Mouse (Mus musculus) heart, postnatal 0 days (tissue): Measurements from ENCODE around the gene Hivep2.

Source experiments
- CTCF ChIP-seq: IDR thresholded peaks from 2 replicates; pipeline ENCODE4 v1.5.1; 2016; ENCODE audit warnings: antibody characterized with exemption, control low read depth, low read depth
- EP300 ChIP-seq: IDR thresholded peaks from 2 replicates; pipeline ENCODE4 v1.6.1; 2016; ENCODE audit warnings: antibody characterized with exemption, low read depth

DNA sequence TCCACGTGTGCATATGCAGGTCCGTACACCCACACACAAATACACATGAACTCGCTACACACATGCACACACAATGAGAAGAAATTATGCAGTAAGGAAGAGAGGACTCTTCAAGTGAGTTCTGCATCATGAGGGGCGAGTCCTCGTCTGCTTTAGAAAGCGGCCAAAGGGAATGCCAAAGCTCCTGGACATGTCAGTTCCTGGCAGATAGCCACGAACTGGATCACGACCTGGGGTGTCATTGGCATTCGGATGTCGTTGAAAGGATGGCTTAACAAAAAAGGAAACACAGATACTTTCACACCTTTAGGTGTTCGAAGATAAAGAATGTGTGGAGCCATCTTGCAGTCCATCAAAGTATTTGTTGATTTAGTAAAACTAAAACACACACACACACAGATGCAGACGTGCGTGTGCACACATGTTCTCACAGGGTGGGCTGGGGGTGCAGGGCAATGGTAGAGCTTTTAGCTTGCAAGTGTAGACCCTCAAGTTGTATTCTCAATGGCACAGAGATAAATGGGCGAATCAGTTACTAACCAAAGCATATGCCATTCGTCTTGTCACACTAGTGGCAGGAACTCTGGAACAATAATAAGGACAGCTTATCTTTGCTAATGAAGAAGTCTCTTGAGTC, 99.0 kb downstream of the Hivep2 start:
- TF ChIP-seq CTCF = no peak
- TF ChIP-seq EP300 = no peak
